17 mouse cellular contexts compared by ENCODE assay signal in genomic region chr15:16532587-16532986, GRCm38 (mm10).
"Had no signal": no experiment of that assay in that cellular context is flagged by ENCODE, and none has a peak within 500 bp of the region (broad histone marks: within the 10 kb centered on the region; RNA-seq: fewer than 3 reads in every experiment).

No protein-coding gene starts in this region.

- H3K9me3 ChIP-seq: lung, embryonic 15.5 days; midbrain, embryonic 13.5 days; midbrain, embryonic 15.5 days; neural tube, embryonic 12.5 days; stomach, embryonic 15.5 days had no signal

- H3K27me3 ChIP-seq: lung, embryonic 15.5 days; megakaryocyte, embryonic 14.5 days; midbrain, embryonic 13.5 days; midbrain, embryonic 15.5 days; neural tube, embryonic 12.5 days; stomach, embryonic 15.5 days had no signal

- H3K9ac ChIP-seq: liver, postnatal 0 days; lung, embryonic 15.5 days; midbrain, embryonic 13.5 days; midbrain, embryonic 15.5 days; neural tube, embryonic 12.5 days; stomach, embryonic 15.5 days had no signal

- H3K36me3 ChIP-seq: lung, embryonic 15.5 days; midbrain, embryonic 13.5 days; midbrain, embryonic 15.5 days; neural tube, embryonic 12.5 days; stomach, embryonic 15.5 days had no signal

- ATAC-seq: liver, postnatal 0 days; lung, postnatal 0 days; midbrain, embryonic 13.5 days; midbrain, embryonic 15.5 days had no signal

- H3K4me2 ChIP-seq: lung, embryonic 15.5 days; midbrain, embryonic 13.5 days; midbrain, embryonic 15.5 days; neural tube, embryonic 12.5 days; stomach, embryonic 15.5 days had no signal

- H3K4me1 ChIP-seq: lung, embryonic 15.5 days; megakaryocyte, embryonic 14.5 days; midbrain, embryonic 13.5 days; midbrain, embryonic 15.5 days; neural tube, embryonic 12.5 days; stomach, embryonic 15.5 days had no signal

- H3K4me3 ChIP-seq: lung, embryonic 15.5 days; megakaryocyte, embryonic 14.5 days; midbrain, embryonic 13.5 days; midbrain, embryonic 15.5 days; neural tube, embryonic 12.5 days; stomach, embryonic 15.5 days had no signal

- H3K27ac ChIP-seq: lung, embryonic 15.5 days; macrophage; midbrain, embryonic 13.5 days; midbrain, embryonic 15.5 days; neural tube, embryonic 12.5 days; stomach, embryonic 15.5 days; stomach, postnatal 0 days had no signal

- DNase-seq: liver, postnatal 0 days; lung, adult 2 months; lung, postnatal 14 days; lung, postnatal 36 days; right cerebral cortex, postnatal 14 days; thymus, adult 2 months; thymus, postnatal 25 days; thymus, postnatal 4 days had no signal
